Mouse (Mus musculus) neural tube, embryonic 12.5 days (tissue): ENCODE results near the gene Tfcp2. TPM values are rescaled to one million over a fixed set of nuclear protein-coding genes. Genes with fewer than 3 reads are reported as not detected.

Experiments
- ATAC-seq: fragments of 200-750 bp; cut with Nextera tagmentation; 2 replicates; pipeline ENCODE4 v1.8.0; 2017; ENCODE audit warnings: low read depth, mild to moderate bottlenecking, moderate TSS enrichment, moderate library complexity; ENCODE audit not compliant: low FRiP score
- H3K27ac ChIP-seq: fragments of 300-500 bp; sonication (generic); 2 replicates; pipeline ENCODE4 v1.5.1; 2016
- H3K27me3 ChIP-seq: fragments of 300-500 bp; sonication (generic); replicated peaks from 2 replicates; pipeline ENCODE4 v1.6.1; 2016; ENCODE audit warnings: mild to moderate bottlenecking
- H3K36me3 ChIP-seq: fragments of 300-500 bp; sonication (generic); 2 replicates; pipeline ENCODE4 v1.6.1; 2016; ENCODE audit warnings: mild to moderate bottlenecking
- H3K4me1 ChIP-seq: fragments of 300-500 bp; sonication (generic); 2 replicates; pipeline ENCODE4 v1.6.1; 2016
- H3K4me2 ChIP-seq: fragments of 300-500 bp; sonication (generic); replicated peaks from 2 replicates; pipeline ENCODE4 v1.6.1; 2016; ENCODE audit warnings: mild to moderate bottlenecking
- H3K4me3 ChIP-seq: fragments of 300-500 bp; sonication (generic); 2 replicates; pipeline ENCODE4 v1.5.1; 2016
- H3K9ac ChIP-seq: fragments of 300-500 bp; sonication (generic); 2 replicates; pipeline ENCODE4 v1.6.1; 2016; ENCODE audit warnings: mild to moderate bottlenecking
- H3K9me3 ChIP-seq: fragments of 300-500 bp; sonication (generic); 2 replicates; pipeline ENCODE4 v1.6.1; 2016; ENCODE audit warnings: mild to moderate bottlenecking
- WGBS: fragments of 180-500 bp; shearing (Covaris S2); methylation state at CpG from one replicate; pipeline ENCODE4 v1.1.7; 2016; 5-methylcytosine and 5-hydroxymethylcytosine counted together
- polyA plus RNA-seq: library from polyadenylated mRNA; unstranded; fragments of >200 nt; fragmentation: Nextera tagmentation; extraction: Ambion mirVana; gene quantifications from 2 replicates; pipeline ENCODE4 v1.2.1, GENCODE M21; 2016

The Tfcp2 gene
- 40.0 and 41.0 TPM in 2 replicates for polyA plus RNA-seq

DNA sequence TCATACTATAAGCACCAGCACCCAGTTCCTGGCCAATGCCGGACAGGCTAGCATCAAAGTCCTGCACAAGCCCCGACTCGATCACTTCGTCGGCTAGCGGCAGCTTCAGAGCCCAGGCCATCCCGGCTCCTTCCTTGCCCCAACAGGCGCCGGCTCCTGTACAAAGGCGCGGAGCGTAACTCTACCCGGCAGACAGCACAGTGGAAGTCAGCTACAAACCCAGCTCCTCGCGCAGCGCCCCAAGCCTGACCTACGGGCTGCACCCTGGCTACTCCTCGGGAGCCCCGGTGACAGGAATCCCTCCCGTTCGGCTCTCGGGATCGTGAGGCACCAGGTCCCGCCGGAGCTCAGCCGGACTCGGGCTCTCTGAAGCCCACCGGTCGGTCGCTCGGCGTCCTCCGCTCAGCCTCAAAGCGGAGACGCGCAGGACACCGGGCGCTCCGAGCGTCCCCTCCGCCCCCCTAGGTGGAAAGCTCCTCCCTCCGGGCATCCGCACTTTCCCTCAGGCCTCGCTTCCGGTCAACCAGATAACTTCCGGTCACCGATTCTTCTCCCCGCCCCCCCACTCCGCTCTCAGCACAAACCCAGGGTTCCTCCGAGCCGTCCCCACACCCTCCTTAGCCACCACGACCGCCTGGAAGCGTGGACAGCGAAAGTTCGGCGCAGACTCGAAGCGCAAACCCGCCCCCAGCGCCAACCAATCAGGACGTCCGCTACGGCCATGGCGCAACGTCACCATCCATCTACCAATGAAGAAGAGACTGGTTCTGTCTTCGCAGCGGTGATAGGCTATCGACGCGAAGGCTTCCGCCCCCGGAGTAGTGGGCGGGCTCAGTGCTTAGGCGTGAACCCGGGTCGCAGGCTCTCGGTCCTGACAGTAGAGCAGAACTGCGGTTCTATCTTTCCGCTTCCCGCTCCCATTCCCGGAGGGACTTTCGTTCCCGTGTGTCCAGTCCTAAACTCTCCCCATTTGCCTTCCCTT, at the start of gene Tfcp2:
Tfcp2 (minus strand) TSS at position 683 of the 982 bp plus-strand sequence.
- Histone ChIP-seq H3K4me3 (peak within 1 kb of the TSS; percentile 91), H3K4me2 (peak within 1 kb of the TSS; percentile 90), H3K9me3 (no peaks in the 10 kb centered on the region), H3K4me1 (peaks cover 5% of the 10 kb centered on the region; the same call in 1 of the 2 replicates), H3K36me3 (peaks cover 15% of the 10 kb centered on the region), H3K9ac (peak within 1 kb of the TSS; percentile 88), H3K27me3 (no peaks in the 10 kb centered on the region), H3K27ac (peak within 1 kb of the TSS; percentile 81)
- WGBS = under 1% methylated on average over 84 of the region's 84 CpGs
- ATAC-seq = peak; percentile 100

DNA sequence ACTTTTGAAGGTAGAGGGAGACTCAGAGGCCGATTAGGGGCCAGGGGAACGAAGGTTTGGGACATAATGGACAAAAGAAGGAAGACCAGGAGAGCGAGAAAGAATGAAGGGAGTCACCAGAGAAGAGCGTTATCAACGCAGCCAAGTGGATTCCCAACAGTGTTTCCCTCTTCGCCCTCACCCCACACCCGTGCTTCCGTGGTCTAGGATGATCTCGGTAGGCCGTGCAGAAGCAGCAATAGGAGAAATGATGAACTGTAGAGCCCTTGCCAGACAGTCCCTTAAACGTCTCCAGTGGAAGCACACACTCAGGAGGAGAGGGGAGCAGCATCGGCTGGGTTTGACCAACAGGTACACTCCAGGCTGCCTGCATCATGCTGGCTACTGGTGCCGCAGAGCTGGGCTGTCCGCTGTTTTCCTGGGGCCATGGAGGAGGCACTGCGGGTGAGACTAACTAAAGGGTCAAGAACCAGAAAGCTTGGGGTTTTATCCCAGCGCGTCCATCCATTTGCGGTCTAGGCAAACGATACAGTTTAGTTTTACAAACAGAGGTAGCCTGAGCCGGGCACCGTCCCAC, 49.0 kb upstream of the Tfcp2 start:
- Histone ChIP-seq H3K4me3 (peak overlapping the region; percentile 81), H3K27ac (no peak overlapping the region), H3K9me3 (no peaks in the 10 kb centered on the region), H3K27me3 (peaks cover 24% of the 10 kb centered on the region), H3K4me1 (peaks cover 36% of the 10 kb centered on the region), H3K36me3 (no peaks in the 10 kb centered on the region), H3K4me2 (peak overlapping the region; percentile 93), H3K9ac (no peak overlapping the region)
- 12% methylated on average over 21 of the region's 21 CpGs for WGBS
- ATAC-seq = no peak

DNA sequence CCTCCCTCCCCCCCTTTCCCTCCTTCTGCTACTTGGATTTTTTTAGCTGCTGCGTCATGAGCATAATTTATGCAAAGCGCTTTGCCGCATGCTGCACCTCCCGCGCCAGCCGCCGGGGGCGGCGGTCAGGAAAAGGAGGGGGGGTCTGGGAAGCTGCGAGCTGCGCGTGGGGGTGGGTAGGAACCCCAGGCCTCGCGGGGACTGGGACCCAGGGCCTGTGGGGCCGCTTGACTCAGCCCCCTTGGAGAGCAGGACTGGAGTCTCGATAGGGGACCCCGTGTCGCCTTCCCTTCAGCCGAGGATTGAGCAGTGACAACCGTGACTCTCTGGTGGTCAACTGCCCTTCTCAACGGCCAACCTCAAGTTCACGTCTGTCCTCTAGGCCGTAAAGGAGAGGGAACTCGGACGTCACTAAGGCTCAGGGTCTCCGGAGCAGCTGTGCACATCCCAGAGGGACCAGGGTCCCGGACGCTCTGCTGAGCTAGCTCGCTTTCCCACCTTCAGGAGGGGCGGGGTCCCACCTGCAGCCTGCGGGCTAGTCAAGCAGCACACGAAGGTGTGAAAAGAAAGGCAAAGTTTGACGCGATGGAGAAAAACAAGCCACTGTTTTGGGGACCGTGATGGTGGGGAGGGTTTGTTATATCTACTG, 48.4 kb upstream of the Tfcp2 start:
- Histone ChIP-seq H3K9ac (peak overlapping the region; percentile 95), H3K9me3 (no peaks in the 10 kb centered on the region), H3K4me3 (peak overlapping the region; percentile 81), H3K27ac (peak overlapping the region; percentile 57; the same call in 1 of the 2 replicates), H3K27me3 (peaks cover 24% of the 10 kb centered on the region), H3K4me1 (peaks cover 31% of the 10 kb centered on the region), H3K4me2 (peak overlapping the region; percentile 93), H3K36me3 (no peaks in the 10 kb centered on the region)
- WGBS = 1% methylated on average over 35 of the region's 35 CpGs
- ATAC-seq = peak; percentile 73

DNA sequence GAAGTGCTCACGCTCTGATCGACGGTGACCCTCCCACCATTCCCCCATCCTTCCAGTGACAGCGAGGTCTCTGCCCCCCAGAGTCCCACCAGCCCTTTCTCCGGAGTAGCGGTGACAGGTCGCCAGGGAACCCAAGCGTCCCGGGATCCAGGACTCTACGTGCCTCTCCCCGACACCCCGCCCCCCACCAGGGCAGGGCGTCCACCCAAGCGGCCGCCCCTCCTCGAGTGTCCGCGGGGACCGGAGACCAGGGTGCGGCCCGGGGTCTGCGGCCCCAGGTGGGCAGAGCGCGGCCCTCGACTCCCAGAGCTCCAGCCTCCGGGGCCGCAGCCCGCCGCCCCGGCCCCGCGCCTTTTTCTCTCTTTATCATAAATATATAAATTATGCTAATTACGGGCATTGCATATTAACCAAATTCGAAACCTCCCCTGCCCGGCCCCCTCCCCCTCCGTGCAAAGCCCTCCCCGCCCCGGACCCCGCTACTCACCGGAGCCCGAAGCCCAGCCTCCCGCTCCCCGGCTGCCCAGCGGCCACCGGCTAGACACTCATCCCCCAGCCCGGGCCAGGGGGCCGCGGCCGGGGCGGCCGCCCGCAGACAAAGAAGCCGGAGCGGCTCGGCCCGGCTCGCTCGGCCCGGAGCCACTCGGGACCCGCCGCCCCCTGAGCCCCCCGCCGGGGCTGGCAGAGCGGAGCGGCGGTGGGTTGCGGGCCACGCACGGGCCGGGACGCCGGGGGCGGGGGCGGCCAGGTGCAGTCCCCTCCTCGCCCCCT, 47.7 kb upstream of the Tfcp2 start, which contains the start of gene Pou6f1:
Pou6f1 (minus strand) TSS at position 709 of the 771 bp plus-strand sequence.
- ATAC-seq = peak; percentile 70
- Histone ChIP-seq H3K4me1 (peaks cover 24% of the 10 kb centered on the region), H3K27ac (peak within 1 kb of the TSS; percentile 57), H3K27me3 (peaks cover 24% of the 10 kb centered on the region), H3K4me2 (peak within 1 kb of the TSS; percentile 93), H3K36me3 (no peaks in the 10 kb centered on the region), H3K9ac (peak within 1 kb of the TSS; percentile 95), H3K9me3 (no peaks in the 10 kb centered on the region), H3K4me3 (peak within 1 kb of the TSS; percentile 81)
- WGBS = 1% methylated on average over 67 of the region's 76 CpGs

DNA sequence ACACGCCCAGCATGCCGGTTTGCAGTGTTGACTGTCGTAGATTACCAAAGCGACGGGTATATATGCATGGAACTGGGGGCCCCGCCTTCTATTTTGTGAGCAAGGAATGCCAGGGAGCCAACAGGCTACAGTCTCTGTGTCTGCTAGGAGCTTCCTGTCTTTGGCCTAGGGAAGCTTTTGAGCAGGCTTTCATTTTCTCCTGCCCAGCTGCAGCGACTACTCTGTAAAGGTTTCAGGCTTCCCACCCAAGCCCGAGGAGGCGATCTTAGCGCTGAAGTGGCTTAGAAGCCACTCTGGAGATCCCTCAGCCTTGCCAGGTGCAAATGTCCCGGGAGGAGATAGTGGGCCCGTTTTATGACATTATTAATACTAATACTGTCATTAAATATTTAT, 47.1 kb upstream of the Tfcp2 start:
- ATAC-seq = no peak
- H3K4me3 ChIP-seq = peak overlapping the region; percentile 81
- peaks cover 24% of the 10 kb centered on the region for H3K27me3 ChIP-seq
- H3K4me1 ChIP-seq = peaks cover 21% of the 10 kb centered on the region
- peak overlapping the region; percentile 95 for H3K9ac ChIP-seq
- WGBS = 1% methylated on average over 12 of the region's 12 CpGs
- H3K27ac ChIP-seq = 0 out of 2 replicates have a peak overlapping the region, but pooled peaks have one; percentile 57
- H3K9me3 ChIP-seq = no peaks in the 10 kb centered on the region
- peak overlapping the region; percentile 93 for H3K4me2 ChIP-seq
- no peaks in the 10 kb centered on the region for H3K36me3 ChIP-seq

DNA sequence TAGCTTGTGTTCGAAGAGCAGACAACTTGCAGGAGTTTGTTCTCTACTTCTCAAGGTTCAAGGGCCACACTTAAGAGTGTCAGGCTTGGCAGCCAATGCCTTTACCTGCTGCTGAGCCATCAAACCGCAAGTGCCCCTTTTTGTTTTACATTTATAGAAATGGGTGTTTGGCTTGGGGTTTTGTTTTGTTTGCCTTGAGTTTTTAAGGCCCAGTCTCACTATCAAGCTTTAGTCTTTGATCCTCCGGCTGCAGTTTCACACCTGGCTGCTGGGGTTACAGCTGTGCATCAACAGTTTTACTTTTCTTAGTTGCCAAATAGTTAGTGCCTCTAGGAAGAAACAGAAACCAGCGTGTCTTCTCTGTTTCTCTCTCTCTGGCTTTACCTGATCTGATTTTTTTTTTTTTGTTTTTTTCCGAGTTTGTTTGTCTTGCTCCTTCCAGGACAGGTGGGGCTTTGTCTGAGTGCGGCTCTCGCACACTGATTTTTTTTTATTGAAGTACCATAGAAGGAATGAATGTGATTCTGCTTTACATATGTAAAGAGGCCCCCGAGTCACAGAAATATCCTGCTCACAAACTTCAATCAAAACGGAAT, 46.6 kb upstream of the Tfcp2 start:
- ATAC-seq = no peak

DNA sequence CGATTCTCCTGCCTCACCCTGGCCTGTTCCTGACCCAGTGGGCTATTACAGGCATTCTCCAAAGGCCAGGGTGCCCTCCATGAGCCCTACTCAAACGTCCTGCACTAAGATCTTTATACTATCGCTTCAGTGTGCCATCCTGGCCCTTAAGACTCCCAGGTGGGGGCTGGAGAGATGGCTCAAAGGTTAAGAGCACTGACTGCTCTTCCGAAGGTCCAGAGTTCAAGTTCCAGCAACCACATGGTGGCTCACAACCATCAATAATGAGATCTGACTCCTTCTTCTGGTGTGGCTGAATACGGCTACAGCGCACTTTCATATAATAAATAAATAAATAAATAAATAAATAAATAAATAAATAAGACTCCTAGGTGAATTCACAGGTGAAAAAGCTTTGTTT, 41.0 kb upstream of the Tfcp2 start:
- ATAC-seq = no peak

More for the DNA sequence above, 46.6 kb upstream of the Tfcp2 start:
- H3K27me3 ChIP-seq = peaks cover 19% of the 10 kb centered on the region
- no peaks in the 10 kb centered on the region for H3K36me3 ChIP-seq
- peak overlapping the region; percentile 81 for H3K4me3 ChIP-seq
- H3K9me3 ChIP-seq = no peaks in the 10 kb centered on the region
- H3K9ac ChIP-seq = peak overlapping the region; percentile 95; the same call in 1 of the 2 replicates
- 24% methylated on average over 9 of the region's 9 CpGs for WGBS
- peaks cover 21% of the 10 kb centered on the region for H3K4me1 ChIP-seq
- no peak overlapping the region for H3K27ac ChIP-seq
- H3K4me2 ChIP-seq = peak overlapping the region; percentile 93

DNA sequence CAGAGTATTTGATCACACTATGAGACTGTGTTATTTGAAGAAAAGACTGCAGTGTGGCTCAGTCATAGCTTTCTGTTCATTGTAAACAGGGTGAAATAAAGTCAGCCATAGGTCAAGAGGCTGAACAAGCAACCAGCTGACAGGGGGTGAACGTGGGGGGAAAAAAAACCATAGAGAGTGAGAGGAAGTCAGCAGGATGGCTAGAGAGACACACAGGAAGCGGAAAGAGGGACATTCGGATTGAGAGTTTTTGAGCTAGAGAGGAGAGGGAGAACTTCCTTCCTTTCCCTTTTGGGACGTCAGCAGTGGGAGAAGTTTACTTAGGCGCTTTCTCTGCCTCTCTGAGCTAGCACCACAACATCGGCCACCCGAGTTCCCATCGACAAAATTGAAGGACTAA, 38.6 kb upstream of the Tfcp2 start:
- Histone ChIP-seq H3K9me3 (no peaks in the 10 kb centered on the region), H3K4me3 (no peak overlapping the region), H3K4me2 (no peak overlapping the region), H3K9ac (no peak overlapping the region), H3K27ac (no peak overlapping the region), H3K27me3 (no peaks in the 10 kb centered on the region), H3K4me1 (no peaks in the 10 kb centered on the region), H3K36me3 (peaks cover 40% of the 10 kb centered on the region)
- WGBS = 80% methylated on average over 8 of the region's 8 CpGs
- no peak for ATAC-seq

More for the DNA sequence above, 41.0 kb upstream of the Tfcp2 start:
- H3K9ac ChIP-seq = no peak overlapping the region
- H3K4me3 ChIP-seq = no peak overlapping the region
- no peak overlapping the region for H3K4me2 ChIP-seq
- H3K27ac ChIP-seq = no peak overlapping the region
- no peaks in the 10 kb centered on the region for H3K27me3 ChIP-seq
- no peaks in the 10 kb centered on the region for H3K9me3 ChIP-seq
- WGBS = 84% methylated on average over 6 of the region's 6 CpGs
- H3K36me3 ChIP-seq = peaks cover 18% of the 10 kb centered on the region; the same call in 1 of the 2 replicates
- H3K4me1 ChIP-seq = no peaks in the 10 kb centered on the region

DNA sequence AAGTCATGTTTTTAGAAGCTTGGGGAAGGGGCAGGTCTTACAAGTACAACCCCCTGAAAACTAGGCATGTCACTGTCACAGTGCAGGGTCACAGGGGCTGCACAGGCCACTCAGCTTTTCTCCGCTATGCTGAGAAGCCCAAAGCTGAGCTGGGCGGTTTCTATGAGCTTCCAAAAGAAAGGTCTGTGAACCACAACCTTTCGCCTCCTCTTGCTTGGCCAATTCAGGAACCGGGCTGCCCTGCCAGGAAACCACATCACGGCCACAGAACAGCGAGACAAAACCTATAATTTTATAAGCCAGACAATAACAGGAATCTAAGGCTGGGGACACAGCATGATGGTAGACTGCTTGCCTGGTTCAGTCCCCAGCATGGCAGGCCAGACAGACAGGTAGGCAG, 36.5 kb upstream of the Tfcp2 start:
- no peak overlapping the region for H3K4me3 ChIP-seq
- H3K9ac ChIP-seq = no peak overlapping the region
- H3K36me3 ChIP-seq = peaks cover 51% of the 10 kb centered on the region
- no peak overlapping the region for H3K27ac ChIP-seq
- H3K9me3 ChIP-seq = no peaks in the 10 kb centered on the region
- no peak overlapping the region for H3K4me2 ChIP-seq
- ATAC-seq = no peak
- no peaks in the 10 kb centered on the region for H3K27me3 ChIP-seq
- WGBS = 86% methylated on average over 6 of the region's 6 CpGs
- no peaks in the 10 kb centered on the region for H3K4me1 ChIP-seq

DNA sequence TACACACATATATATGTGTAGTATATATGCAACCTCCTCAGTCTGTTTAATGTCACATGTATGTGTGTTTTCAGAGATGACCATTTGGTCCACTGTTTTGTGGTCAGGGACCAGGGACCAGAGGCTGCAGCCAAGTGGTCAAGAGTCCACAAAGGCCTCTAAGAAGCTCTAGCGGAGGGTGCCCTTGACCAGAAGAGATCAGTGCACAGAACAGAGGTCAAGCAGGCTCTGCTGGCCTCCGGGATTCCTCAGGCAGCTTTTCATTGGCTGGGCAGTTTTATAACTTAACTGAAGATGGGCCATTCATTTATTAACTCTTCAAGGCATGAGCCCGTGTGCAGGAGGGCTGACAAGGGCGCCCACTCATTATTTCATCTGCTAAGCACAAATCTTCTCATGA, 35.4 kb upstream of the Tfcp2 start:
- WGBS = 72% methylated on average over 4 of the region's 4 CpGs

DNA sequence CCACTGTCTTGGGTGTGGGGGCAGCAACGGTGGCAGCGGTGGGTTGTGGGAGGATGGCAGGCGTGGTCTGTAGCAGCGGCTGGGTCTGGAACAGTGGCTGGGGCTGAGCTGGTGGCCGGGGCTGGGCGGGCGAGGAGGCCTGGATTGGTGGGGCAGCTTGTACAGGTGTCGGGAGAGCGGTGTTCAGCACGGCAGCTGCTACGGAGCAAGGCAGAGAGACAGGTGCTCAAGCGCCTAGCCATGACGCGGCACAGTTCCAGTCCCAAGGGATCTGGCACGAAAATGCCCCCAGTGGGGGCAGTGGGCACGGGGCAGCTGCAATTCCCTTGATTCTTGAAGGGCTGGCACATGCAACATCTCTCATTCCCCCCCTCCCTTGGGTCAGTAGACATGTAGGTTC, 34.1 kb upstream of the Tfcp2 start:
- no peak for ATAC-seq
- Histone ChIP-seq H3K4me3 (no peak overlapping the region), H3K36me3 (peaks cover 59% of the 10 kb centered on the region), H3K9ac (no peak overlapping the region), H3K27ac (no peak overlapping the region), H3K27me3 (no peaks in the 10 kb centered on the region), H3K9me3 (no peaks in the 10 kb centered on the region), H3K4me1 (no peaks in the 10 kb centered on the region), H3K4me2 (no peak overlapping the region)
- WGBS = 94% methylated on average over 16 of the region's 16 CpGs

More for the DNA sequence above, 35.4 kb upstream of the Tfcp2 start:
- peaks cover 61% of the 10 kb centered on the region for H3K36me3 ChIP-seq
- no peaks in the 10 kb centered on the region for H3K27me3 ChIP-seq
- H3K9ac ChIP-seq = no peak overlapping the region
- H3K4me2 ChIP-seq = no peak overlapping the region
- H3K9me3 ChIP-seq = no peaks in the 10 kb centered on the region
- no peak overlapping the region for H3K4me3 ChIP-seq
- H3K4me1 ChIP-seq = no peaks in the 10 kb centered on the region
- no peak overlapping the region for H3K27ac ChIP-seq
- ATAC-seq = no peak
